Mouse (Mus musculus) kidney, embryonic 16.5 days (tissue): ENCODE measurements at regions not wholly inside any gene's neighbourhood (a gene's known extent, or its start where the extent isn't known, plus 50 kb on each side); places are given as distances from the start of the nearest gene placed in this dataset.

Experiments
- ATAC-seq: fragments of 200-750 bp; cut with Nextera tagmentation; 2 replicates; pipeline ENCODE4 v1.8.0; 2017; ENCODE audit warnings: moderate TSS enrichment; ENCODE audit not compliant: low FRiP score, low TSS enrichment
- H3K27ac ChIP-seq: fragments of 300-500 bp; sonication (generic); 2 replicates; pipeline ENCODE4 v1.5.1; 2014; ENCODE audit warnings: low read length
- H3K27me3 ChIP-seq: fragments of 300-500 bp; sonication (generic); 2 replicates; pipeline ENCODE4 v1.6.1; 2014; ENCODE audit warnings: low read length, control low read depth, mixed read lengths; ENCODE audit not compliant: insufficient read depth
- H3K36me3 ChIP-seq: fragments of 300-500 bp; sonication (generic); 2 replicates; pipeline ENCODE4 v1.6.1; 2014; ENCODE audit warnings: low read length, control low read depth, mixed read lengths; ENCODE audit not compliant: insufficient read depth
- H3K4me1 ChIP-seq: fragments of 300-500 bp; sonication (generic); 2 replicates; pipeline ENCODE4 v1.6.1; 2014; ENCODE audit warnings: low read length, control low read depth, mixed read lengths; ENCODE audit not compliant: insufficient read depth
- H3K4me2 ChIP-seq: fragments of 300-500 bp; sonication (generic); replicated peaks from 2 replicates; pipeline ENCODE4 v1.6.1; 2014; ENCODE audit warnings: low read depth, low read length
- H3K4me3 ChIP-seq: fragments of 300-500 bp; sonication (generic); 2 replicates; pipeline ENCODE4 v1.5.1; 2014; ENCODE audit warnings: mild to moderate bottlenecking, low read length
- H3K9ac ChIP-seq: fragments of 300-500 bp; sonication (generic); replicated peaks from 2 replicates; pipeline ENCODE4 v1.6.1; 2014; ENCODE audit warnings: low read length
- H3K9me3 ChIP-seq: fragments of 300-500 bp; sonication (generic); 2 replicates; pipeline ENCODE4 v1.6.1; 2016; ENCODE audit warnings: low read length, control low read depth
- WGBS: fragments of 180-500 bp; shearing (Covaris S2); extraction: QIAGEN DNeasy Blood & Tissue Kit; methylation state at CpG from one replicate; pipeline ENCODE4 v1.1.7; 2014; 5-methylcytosine and 5-hydroxymethylcytosine counted together

- no peaks in the 10 kb centered on the region for H3K9me3 ChIP-seq
- no peak overlapping the region for H3K4me2 ChIP-seq
- no peaks in the 10 kb centered on the region for H3K27me3 ChIP-seq
- no peak overlapping the region for H3K9ac ChIP-seq
- H3K27ac ChIP-seq, result no peak overlapping the region
- ATAC-seq, result no peak
- WGBS, result 72% methylated on average over 1 of the region's 1 CpGs
- no peak overlapping the region for H3K4me3 ChIP-seq
- no peaks in the 10 kb centered on the region for H3K4me1 ChIP-seq
- H3K36me3 ChIP-seq, result no peaks in the 10 kb centered on the region
These were observed 1052.9 kb downstream of the Gsdmc2 start for GRCm38 (mm10) chr15:62792084-62792483.

GRCm38 (mm10) chr15:62787753-62788152, 1057.2 kb downstream of the Gsdmc2 start:
- WGBS, result 93% methylated on average over 2 of the region's 2 CpGs
- H3K9ac ChIP-seq, result no peak overlapping the region
- no peaks in the 10 kb centered on the region for H3K36me3 ChIP-seq
- no peak for ATAC-seq
- no peak overlapping the region for H3K4me2 ChIP-seq
- no peak overlapping the region for H3K27ac ChIP-seq
- no peaks in the 10 kb centered on the region for H3K4me1 ChIP-seq
- H3K27me3 ChIP-seq, result no peaks in the 10 kb centered on the region
- H3K4me3 ChIP-seq, result no peak overlapping the region
- no peaks in the 10 kb centered on the region for H3K9me3 ChIP-seq

- Histone ChIP-seq H3K4me3 (no peak overlapping the region), H3K27me3 (no peaks in the 10 kb centered on the region), H3K36me3 (no peaks in the 10 kb centered on the region), H3K9ac (no peak overlapping the region), H3K4me1 (no peaks in the 10 kb centered on the region), H3K27ac (no peak overlapping the region), H3K4me2 (no peak overlapping the region), H3K9me3 (no peaks in the 10 kb centered on the region)
- WGBS, result 97% methylated on average over 1 of the region's 1 CpGs
- ATAC-seq, result no peak
These were observed 1058.7 kb downstream of the Gsdmc2 start for GRCm38 (mm10) chr15:62786315-62786714.

- H3K27ac ChIP-seq, result no peak overlapping the region
- no peaks in the 10 kb centered on the region for H3K27me3 ChIP-seq
- ATAC-seq, result no peak
- no peaks in the 10 kb centered on the region for H3K4me1 ChIP-seq
- 90% methylated on average over 1 of the region's 1 CpGs for WGBS
- no peak overlapping the region for H3K4me3 ChIP-seq
- no peaks in the 10 kb centered on the region for H3K36me3 ChIP-seq
- no peak overlapping the region for H3K9ac ChIP-seq
- H3K4me2 ChIP-seq, result no peak overlapping the region
- no peaks in the 10 kb centered on the region for H3K9me3 ChIP-seq
These were observed 1060.4 kb downstream of the Gsdmc2 start for GRCm38 (mm10) chr15:62784456-62785139.

- ATAC-seq, result no peak
- Histone ChIP-seq H3K4me2 (no peak overlapping the region), H3K9me3 (no peaks in the 10 kb centered on the region), H3K4me3 (no peak overlapping the region), H3K9ac (no peak overlapping the region), H3K36me3 (no peaks in the 10 kb centered on the region), H3K27ac (no peak overlapping the region), H3K27me3 (no peaks in the 10 kb centered on the region), H3K4me1 (no peaks in the 10 kb centered on the region)
- 82% methylated on average over 5 of the region's 5 CpGs for WGBS
These were observed 1066.1 kb downstream of the Gsdmc2 start for GRCm38 (mm10) chr15:62778899-62779298.

- Histone ChIP-seq H3K9ac (no peak overlapping the region), H3K27ac (no peak overlapping the region), H3K27me3 (no peaks in the 10 kb centered on the region), H3K36me3 (no peaks in the 10 kb centered on the region), H3K4me2 (no peak overlapping the region), H3K4me3 (no peak overlapping the region), H3K4me1 (no peaks in the 10 kb centered on the region), H3K9me3 (no peaks in the 10 kb centered on the region)
- WGBS, result 92% methylated on average over 2 of the region's 2 CpGs
- no peak for ATAC-seq
These were observed 1092.3 kb downstream of the Gsdmc2 start for GRCm38 (mm10) chr15:62752686-62753085.

GRCm38 (mm10) chr15:62743879-62744278, 1101.1 kb downstream of the Gsdmc2 start:
- no peaks in the 10 kb centered on the region for H3K9me3 ChIP-seq
- H3K36me3 ChIP-seq, result no peaks in the 10 kb centered on the region
- H3K4me3 ChIP-seq, result no peak overlapping the region
- no peaks in the 10 kb centered on the region for H3K4me1 ChIP-seq
- no peak overlapping the region for H3K9ac ChIP-seq
- ATAC-seq, result no peak
- no peak overlapping the region for H3K4me2 ChIP-seq
- no peaks in the 10 kb centered on the region for H3K27me3 ChIP-seq
- no peak overlapping the region for H3K27ac ChIP-seq
- WGBS, result 76% methylated on average over 3 of the region's 3 CpGs

GRCm38 (mm10) chr15:62740746-62741145, 1104.2 kb downstream of the Gsdmc2 start:
- Histone ChIP-seq H3K9me3 (no peaks in the 10 kb centered on the region), H3K27me3 (no peaks in the 10 kb centered on the region), H3K4me2 (no peak overlapping the region), H3K27ac (no peak overlapping the region), H3K4me3 (no peak overlapping the region), H3K4me1 (no peaks in the 10 kb centered on the region), H3K9ac (no peak overlapping the region), H3K36me3 (no peaks in the 10 kb centered on the region)
- WGBS, result 86% methylated on average over 2 of the region's 2 CpGs
- ATAC-seq, result no peak

GRCm38 (mm10) chr15:62735334-62735733, 1109.6 kb downstream of the Gsdmc2 start:
- Histone ChIP-seq H3K9ac (no peak overlapping the region), H3K36me3 (no peaks in the 10 kb centered on the region)

GRCm38 (mm10) chr15:62734900-62735299, 1110.1 kb downstream of the Gsdmc2 start:
- H3K27ac ChIP-seq, result no peak overlapping the region
- 81% methylated on average over 3 of the region's 3 CpGs for WGBS
- ATAC-seq, result no peak
- H3K4me2 ChIP-seq, result no peak overlapping the region
- no peaks in the 10 kb centered on the region for H3K27me3 ChIP-seq
- H3K9me3 ChIP-seq, result no peaks in the 10 kb centered on the region
- H3K4me1 ChIP-seq, result no peaks in the 10 kb centered on the region
- H3K36me3 ChIP-seq, result no peaks in the 10 kb centered on the region
- H3K9ac ChIP-seq, result no peak overlapping the region
- H3K4me3 ChIP-seq, result no peak overlapping the region

More at GRCm38 (mm10) chr15:62735334-62735733, 1109.6 kb downstream of the Gsdmc2 start:
- WGBS, result 88% methylated on average over 1 of the region's 1 CpGs
- Histone ChIP-seq H3K4me1 (no peaks in the 10 kb centered on the region), H3K9me3 (no peaks in the 10 kb centered on the region), H3K27me3 (no peaks in the 10 kb centered on the region), H3K4me2 (no peak overlapping the region), H3K4me3 (no peak overlapping the region), H3K27ac (no peak overlapping the region)
- no peak for ATAC-seq
